Mouse (Mus musculus) gastrocnemius, postnatal 4 days (tissue): ENCODE data around the gene Heyl. TPM values are rescaled to one million over a fixed set of nuclear protein-coding genes. Genes with fewer than 3 reads are reported as not detected.
"Not testable (repeated sequence)": the region's sequence is repeated elsewhere in the genome, so short reads cannot be mapped to it uniquely, and the experiment has no call there.

Experiments used
- DNase-seq, 2 experiments: peaks; one replicate each; pipeline ENCODE4 v3.0.0; 2021 to 2022; ENCODE audit warnings: low spot score in 2 of 2, mixed read lengths in 2 of 2
- total RNA-seq, 2 experiments: library from RNA; stranded (reverse); gene quantifications; 2 replicates each; pipeline ENCODE4 v1.2.3; 2021

The Heyl gene
- total RNA-seq, 2 experiments from 2014 or later: 25.9 to 30.8 TPM

DNA sequence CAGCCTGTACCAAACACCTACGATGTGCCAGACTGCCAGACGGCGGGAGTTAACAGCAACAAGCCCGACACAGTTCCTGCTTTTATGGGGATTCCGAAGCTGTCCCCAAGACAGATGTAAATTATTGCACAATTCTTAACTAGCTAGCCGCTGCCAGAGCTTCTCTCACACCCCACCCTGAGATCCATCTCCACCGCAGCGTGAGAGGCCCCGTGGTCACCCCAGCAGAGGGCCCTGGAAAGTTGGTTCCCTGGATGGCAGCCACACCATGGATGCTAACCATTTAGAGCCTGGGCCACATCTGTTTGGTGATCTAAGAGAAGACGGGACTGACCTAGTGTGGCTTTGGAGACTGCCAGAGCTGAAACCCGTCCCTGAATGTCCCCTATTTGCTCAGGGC, 4.2 kb upstream of the Heyl start:
- DNase-seq: peak in 1 of 2 experiments; percentile 45

DNA sequence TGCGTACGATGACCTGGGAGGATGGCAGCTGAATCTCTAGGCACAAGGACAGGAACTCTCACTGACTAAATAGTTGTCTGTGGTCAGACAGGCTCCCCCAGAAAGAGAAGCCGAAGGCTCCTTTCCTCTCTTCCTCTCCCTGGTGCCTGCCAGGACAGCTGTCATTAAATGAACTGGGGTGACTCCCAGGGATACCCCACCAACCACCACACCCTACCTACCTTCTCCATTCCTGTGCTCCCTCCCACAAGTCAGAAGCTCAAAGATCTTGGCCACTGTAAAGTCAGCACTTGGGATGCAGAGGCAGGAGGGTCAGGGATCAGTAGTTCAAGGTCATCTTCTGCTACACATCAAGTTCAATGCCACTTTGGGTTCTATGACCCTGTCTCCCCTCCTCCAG, 515 bp upstream of the Heyl start:
- no peak for DNase-seq

DNA sequence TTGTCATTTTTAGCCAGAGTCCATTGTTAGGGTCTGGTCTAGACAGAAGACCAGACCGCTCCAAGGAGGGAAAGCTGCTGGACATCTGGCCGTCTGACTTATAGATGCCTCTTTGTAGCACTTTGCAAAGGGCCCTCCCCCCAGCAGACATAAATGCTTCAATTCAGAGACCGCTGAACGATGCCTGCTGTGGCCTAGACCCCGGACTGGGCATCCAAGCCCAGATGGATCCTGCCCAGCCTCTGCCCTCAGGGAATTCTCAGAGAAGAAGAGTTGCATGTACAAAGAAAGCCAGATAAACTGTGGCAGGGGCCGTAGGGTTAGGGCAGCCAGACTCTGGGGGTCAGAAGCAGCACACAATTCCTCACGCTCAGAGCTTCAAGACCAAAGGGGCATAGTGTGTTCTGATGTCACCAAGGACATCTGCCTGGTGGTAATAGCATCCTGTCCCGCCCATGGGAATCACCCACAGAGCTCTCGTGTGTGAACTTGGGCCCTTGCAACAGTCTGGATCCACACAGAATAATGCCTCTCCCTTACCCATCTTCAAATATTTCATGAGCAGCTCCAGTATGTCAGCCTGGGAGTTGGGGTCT, 2.6 kb downstream of the Heyl start:
- DNase-seq: no peak

DNA sequence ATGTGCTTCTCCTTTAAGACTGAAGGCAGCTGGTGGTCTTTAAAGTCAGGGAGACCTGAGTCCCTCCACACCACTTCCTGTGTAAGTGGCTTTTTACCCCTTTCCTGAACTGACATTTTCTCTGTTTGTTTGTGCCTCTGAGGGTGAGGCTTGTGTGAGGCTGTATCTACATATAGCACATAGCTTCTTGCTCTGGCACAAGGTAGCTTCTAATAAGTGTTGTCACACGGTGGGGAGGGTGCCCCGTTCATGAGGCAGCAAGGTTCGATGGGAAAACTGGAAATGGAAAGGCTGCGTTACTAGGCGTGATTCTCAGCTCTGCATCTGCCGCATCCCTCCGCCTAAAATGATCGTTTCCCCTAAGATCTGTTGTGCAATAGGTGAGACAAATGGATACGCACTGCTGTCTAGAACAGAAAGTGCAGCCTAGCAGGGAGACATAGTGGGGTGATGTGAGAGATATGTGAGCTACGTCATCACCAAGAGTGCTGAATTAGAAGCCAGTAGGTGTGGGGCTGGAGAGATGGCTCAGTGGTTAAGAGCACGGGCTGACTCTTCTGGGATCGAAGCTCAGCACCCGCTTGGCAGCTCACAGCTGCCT, 3.2 kb downstream of the Heyl start:
- DNase-seq: no peak

DNA sequence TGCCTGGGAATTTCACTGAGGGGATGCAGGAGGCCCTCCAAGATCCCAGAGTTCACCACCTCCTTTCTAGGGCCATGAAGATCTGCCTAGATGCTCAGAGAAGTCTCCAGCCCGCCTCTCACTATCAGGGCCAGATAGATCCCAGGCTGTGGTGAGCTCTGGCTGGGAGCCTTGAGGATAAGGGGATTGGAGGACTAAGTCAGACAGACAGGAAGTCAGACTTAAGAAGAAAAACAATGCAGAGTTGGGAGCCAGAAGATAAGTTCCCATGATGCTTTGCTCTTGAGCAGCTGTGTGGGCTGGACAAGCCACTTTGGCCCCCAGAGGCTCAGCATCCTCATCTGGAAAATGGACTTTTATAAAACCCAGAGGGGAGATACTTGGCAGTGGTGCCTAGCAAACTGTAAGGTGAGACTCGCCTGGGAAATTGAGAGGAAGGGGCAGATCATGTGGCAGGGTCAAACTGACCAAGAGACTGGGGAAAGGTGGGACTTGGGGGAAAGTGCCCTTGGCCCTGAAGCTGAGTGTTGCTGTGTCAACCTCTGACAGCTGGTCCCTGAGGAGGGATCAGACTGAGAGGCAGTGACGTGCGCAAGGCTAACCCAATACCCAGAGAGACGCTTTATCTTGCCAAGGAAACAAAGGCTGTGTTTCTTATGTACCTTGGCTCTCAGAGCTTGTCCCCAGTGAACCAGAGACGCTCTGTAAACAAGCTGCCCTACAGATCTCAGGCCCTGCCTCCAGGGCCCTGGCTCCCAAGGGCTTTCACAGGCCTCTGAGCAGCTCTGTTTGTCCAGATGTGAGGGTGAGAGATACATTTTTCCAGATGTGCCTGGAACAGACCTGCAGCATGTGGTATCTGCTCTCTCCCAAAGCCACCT, 4.3 kb downstream of the Heyl start:
- no peak for DNase-seq

DNA sequence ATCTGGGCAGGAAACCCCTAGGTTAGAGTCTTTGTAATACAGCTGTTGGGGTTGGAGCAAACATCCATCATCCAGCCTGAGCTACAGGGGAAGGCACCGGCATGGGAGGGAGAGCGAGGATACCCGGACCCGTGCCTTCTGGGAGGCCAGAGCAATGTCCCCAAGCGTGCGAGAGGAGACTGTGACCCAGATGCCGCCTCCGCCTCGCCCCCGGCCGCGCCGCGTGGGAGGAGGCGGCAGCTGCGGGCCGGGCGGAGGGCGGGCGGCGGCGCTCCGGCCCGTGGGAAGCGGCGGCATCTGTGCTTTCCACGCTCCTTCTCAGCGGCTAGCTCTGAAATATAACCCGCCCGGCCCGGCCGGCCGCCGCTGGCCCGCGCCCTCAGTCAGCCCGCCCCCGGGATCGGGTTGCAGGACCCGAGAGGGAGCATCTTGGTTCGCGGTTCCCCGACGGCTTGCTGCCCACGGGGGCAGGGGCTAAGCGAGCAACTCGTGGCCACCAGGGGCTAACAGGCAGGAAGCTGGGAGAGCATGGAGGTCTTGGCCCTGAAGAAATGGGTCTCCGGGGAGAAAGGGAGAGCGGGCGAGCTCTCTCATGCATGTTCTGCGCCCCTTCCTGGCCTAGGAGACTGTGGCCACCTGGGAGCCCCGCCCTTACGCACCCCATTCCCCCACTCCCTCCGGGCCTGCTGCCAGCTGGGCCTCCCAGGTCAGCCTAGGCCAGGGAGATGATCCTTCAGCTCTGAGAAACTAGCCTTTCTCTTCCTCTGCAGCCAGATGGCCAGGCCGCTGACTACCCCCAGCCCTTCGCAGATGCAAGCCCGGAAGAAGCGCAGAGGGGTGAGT, 6.2 kb downstream of the Heyl start:
- DNase-seq: peak; percentile 80 to 87

DNA sequence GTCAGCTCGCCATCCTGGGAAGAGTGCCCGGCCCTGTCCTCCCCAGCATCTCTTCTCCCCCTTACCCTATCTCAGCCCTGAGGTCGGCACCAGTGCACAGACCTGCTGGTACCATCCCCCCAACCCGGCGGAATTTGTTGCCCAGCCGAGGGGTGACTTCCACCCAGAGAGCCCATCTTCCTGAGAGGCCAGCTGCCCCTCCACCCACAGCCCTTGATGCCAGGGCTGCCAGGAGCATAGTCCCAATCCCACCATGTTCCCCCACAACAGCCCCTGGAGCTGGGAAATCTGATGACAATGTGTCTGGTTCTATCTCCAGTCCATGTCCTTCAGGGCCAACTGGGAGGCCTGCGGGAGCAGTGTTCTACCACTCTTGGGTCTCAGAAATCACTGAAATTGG, 12.9 kb downstream of the Heyl start:
- no peak for DNase-seq

DNA sequence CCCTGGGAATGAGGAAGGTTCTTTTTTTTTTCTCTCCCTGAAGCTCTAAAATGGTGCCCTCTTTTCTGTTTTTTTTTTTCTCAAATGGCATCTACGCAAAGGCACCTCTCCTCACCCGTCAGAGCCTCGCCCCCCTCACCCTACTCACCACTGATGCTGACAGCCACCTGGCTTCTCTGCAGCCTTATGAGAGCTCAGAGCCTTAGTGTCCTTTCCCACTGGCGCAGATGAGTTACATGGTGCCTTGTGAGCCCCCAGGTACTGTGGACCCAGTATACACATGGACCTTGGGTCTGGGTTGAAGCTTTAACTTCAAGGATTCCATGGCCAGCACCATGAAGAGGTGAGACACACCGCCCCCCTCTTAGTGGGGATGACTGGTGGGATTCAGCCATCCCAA, 13.3 kb downstream of the Heyl start:
- DNase-seq: no peak

DNA sequence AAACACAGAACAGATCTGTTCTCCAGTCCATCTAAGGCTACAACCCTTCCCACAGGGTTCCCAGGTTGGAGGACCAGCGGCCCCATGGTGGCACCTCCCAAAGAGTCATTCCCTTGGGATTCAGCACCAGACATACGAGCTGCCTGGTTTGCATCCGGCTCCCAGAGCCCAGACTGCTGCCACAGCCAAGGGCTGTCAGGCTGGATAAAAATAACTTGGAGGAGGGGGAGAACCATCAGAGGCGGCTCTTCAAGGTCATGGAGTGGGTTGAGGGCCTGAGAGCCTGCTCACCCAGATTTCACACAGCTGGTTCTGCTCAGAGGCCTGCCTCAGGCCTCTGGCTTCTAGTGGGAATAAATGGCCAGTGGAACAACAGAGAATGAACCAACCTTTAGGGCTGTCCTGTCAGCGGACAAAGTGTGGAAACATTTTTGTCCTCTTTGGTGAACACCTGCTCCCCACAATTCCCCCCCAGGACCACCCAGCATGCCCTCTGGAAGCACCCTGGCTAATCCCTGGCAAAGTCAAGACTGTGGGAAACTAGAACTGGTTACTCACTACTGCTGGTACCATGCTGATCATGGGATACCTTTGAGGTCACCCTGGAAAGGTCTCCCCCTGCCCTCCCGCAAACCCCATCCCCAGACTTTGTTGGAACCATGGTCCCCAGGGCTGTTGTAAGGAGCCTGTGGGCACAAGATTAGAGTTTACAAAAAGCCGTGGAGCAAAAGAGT, 14.0 kb downstream of the Heyl start:
- DNase-seq: no peak

DNA sequence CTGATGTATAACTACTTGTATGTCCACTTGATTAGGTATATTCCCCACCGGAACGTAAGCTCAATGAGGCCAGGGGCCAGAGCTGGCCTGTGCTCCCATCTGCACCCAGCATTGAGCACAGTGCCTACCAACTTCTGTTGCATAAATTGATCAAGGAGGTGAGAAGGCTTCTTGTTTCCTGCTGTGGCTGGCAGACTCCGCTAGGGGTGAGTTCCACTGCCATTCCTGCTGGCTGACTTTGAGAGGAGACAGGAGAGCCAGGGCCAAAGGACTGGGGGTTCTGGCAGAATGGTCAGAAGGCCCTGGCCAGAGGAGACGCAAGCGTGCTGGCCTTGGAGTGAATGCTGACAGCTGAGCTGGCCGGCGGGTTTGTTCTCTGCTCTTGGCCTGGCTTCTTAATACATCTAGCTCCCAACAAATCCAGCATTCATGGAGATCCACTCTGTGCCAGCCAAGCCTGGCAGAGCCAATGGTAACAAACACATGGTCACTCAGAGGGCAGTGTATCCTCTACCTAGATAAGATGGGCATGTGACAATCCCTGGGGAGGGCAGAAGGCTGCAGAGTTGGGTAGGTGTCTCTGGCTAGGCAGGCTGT, 15.7 kb downstream of the Heyl start:
- DNase-seq: peak; percentile 36 to 75

DNA sequence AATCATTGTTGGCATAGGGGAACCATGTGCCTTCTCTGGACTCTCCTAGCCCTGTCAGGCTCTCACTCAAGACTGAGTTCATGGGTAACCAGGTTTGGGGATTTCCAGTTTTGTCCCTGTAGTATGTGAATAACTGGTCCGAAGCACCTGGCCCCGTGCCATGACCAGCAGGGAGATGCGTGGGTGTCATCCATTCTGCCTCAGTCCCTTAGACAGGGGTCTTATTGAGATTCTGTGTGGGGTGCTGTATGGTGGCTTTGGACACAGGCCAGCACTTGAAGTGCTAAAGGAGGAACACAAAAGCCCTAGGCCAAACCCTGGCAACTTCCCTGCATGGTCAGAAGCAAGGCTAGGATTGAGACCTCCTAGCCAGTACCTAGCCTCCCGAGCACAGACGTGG, 18.9 kb downstream of the Heyl start:
- DNase-seq: no peak

DNA sequence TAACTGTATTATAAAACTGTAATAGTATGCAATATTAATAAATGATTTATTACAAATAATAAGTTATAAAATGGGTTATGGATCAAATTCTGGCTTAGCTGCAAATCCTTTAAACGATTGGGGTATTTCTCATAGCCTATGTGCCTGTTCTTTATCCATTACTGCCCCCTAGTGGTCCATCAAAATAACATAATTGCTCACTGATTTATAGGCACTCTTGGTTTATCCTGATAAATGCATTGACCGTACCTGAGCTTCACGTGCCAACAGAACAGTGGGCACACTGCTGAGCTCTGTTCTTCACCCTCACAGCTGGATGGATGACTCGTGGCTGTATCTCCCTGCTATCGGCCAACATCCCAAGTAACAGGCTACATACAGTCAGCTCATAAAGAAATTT, 21.3 kb downstream of the Heyl start:
- DNase-seq: no peak

DNA sequence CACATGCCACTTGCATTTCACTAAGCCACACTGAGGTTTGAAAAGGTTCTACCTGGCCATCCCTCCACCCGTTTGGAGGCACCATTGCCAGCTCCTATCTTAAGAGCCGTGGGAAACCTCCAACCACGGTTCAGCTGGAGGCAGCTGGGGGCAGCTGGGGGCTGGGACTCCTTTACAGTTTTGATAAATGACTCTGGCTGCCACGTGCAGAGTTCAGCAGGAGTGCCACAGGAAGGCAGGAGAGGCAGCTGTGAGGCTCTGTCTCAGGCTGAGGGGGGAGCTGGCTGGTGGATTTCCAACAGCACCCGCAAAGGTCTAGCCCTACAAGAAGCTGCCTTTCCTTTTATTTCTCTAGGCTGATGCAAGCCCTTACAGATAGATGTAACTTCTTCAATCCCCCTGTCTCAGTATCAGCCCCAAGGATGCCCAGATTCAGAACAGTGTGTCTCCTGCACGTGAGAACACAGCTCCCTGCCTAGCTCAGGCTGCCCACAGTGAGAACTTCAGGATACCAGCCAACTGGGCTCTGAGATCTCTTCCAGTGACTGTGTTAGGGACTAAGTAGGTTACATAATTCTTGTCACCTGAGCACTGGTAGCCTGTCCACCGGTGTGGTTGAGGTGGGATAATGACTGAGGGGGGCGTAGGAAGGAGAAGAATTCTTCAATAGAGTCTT, 26.9 kb downstream of the Heyl start:
- no peak for DNase-seq

DNA sequence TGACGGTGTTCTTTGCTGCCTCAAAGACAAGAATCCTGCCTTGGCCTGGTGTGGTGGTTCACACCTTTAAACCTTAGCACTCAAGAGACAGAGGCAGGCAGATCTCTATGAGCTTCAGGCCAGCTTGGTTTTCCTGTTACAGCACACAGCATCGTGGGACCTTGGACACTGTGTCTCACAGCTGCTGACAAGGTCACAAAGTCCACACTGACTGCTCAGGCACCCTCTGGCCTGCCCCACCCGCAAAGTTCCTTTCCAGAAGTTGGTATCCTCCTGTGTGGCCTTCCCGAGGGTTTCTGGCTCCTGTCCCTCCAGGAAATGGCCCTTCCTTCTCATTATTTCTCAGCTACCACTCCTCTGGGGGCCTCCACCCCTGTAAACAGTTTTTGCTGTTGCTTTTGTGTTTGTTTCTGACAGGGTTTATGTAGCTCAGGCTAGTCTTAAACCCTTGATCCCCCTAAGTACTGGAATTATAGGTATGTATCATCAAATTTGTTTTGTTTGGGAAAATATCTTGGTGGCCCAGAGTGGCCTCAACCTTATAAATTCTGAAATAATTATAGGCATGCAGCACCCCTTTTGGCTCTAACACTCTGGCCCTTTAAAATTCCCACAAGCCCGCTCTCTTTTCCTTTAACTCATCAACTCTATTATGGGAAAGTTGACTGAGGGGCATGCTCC, 28.5 kb downstream of the Heyl start, which contains the start of gene Pabpc4:
Gene Pabpc4 (plus strand): TSS at position 631 of the 681 bp plus-strand sequence.
- DNase-seq: no peak

DNA sequence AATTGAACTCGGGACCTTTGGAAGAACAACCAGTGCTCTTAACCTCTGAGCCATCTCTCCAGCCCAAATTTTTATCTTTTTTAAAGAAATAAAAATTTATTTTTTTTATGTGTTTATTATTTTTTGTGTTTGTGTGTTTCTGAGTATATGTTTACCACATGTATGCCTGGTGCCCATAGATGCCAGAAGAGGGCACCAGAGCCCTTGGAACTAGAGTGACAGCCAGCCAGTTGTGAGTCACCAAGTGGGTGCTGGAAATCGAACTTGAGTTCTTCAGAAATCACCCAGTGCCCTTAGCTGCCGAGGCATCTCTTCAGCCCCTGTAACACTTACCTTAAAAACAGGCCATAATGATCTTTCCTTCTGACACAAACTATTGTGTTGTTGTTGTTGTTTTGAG, 37.7 kb downstream of the Heyl start:
- DNase-seq: no peak

DNA sequence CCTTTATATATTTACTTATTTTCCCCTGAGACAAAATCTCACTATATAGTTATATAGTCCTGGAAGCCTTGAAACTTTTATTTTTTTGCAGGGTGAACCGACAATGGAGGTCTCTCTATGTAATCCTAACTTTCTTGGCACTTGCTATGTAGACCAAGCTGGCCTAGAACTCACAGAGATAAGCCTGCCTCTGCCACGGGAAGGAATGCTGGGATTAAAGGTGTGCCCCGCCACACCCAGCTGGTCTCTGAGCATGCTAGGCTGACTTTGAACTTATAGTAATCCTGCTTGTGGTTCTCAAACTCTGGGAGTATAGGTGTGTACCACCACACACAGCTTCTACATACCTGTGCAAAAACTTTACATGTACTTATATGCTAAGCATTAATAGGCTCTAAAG, 46.8 kb downstream of the Heyl start:
- DNase-seq: no peak

DNA sequence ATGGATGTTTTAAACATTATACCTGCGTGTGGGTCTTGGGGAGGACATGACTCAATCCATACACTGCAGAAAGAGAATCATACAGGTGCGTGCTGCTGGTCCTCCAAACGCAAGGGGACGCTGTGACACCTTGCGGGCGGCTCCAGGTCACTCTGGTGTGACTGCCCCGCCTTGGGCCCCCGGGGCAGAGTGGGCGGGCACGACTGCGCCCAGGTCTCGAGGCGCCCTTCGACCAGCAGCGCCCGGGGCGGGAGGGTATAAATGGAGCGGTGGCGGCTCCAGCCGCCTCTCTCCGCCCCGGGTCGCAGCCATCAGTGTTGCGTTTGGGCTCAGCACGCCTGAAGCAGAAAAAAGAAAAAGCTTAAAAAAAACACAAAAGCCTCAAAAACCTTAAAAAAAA, 49.1 kb downstream of the Heyl start:
- peak; percentile 87 to 90 for DNase-seq

DNA sequence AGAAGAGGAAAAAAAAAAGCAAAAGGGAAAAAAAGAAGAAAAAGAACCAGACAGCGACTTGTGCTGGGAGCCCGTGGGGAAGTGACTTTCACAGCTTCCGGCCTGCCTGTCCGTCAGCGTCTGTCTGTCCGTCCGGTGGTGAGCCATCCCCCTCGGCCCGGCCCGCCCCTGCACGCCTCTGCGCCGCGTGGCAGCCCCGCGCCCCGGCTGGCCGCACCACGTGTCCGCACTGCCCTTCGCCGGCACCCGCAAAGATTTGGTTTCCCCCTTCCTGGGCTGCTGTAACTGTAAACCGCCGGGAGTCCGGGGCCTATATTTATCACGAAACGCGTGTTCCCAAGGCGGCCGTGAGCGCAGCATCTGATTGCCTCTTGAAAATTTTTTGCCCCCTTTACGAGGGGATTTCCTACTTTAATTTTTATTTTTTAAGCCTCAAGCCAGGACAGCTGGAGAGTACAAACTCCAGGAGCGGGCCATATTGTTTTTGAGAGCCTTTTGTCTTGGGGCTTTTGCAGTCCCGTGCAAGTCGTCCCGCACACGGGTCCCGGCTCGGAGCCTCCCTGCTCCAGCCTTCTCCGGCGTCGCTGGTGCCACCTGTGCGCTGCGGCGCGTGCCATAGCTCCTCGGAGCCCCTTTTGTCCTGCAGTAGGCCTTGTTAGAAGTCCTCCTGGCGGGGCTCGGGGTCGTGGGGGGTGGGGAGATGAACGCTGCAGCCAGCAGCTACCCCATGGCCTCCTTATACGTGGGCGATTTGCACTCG, 49.7 kb downstream of the Heyl start:
- not testable (repeated sequence) for DNase-seq
